Mouse (Mus musculus): ENCODE results near the gene Ankmy1. TPM values are rescaled to one million over a fixed set of nuclear protein-coding genes. Genes with fewer than 3 reads are reported as not detected.

The Ankmy1 gene
- polyA plus RNA-seq, 1 experiment from 2014 or later = 0.61 TPM

- Histone ChIP-seq H3K9me3 (no peaks in the 10 kb centered on the region), H3K27me3 (no peaks in the 10 kb centered on the region), H3K36me3 (peaks cover 48% of the 10 kb centered on the region), H3K4me2 (no peak overlapping the region), H3K9ac (no peak overlapping the region), H3K4me1 (replicated peaks) (peaks cover 50% of the 10 kb centered on the region), H3K4me3 (no peak overlapping the region), H3K27ac (replicated peaks) (0 out of 2 replicates have a peak overlapping the region, but pooled peaks have one; percentile 13)
- 92% methylated on average over 2 of the region's 2 CpGs for WGBS
- no peak for ATAC-seq (ENCODE audit: low FRiP score, low read depth)
Observed at GRCm38 (mm10) chr1:92852450-92852849, 50.3 kb downstream of the Ankmy1 start.

DNA sequence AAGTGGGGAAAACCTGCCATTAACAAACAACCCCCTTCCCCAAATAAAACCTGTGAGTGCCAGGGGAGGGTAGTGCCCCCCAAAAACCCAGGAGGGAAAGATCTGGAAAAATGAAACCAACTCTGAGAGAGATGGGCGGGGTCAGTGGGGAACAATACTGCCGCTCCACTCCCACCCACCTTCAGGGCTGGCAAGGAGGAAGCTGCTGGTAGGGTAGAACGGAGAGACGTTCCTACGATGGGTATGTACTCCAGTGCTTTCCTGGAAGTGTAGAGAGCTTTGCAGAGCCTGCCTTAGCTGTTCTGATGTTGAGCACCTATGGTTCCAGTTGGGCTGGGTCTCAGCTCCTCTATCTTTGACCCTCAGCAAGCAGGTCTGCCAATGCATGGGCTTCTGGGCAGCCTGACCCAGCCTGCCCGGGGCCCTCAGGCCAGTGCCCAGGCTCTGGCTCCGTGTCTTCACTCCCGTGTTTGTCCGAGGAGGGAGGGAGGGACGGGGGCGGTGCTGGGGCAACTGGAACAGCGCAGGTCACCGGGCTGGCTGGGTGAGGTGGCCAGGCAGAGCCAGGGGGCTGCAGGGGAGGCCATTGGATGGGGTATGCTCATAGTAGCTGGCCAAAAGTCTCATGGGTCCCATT lies 52.6 kb downstream of the Ankmy1 start:
- Histone ChIP-seq H3K4me1 (replicated peaks) (peaks cover 64% of the 10 kb centered on the region), H3K27ac (replicated peaks) (peak overlapping the region; percentile 97), H3K9ac (peak overlapping the region; percentile 87), H3K4me2 (peak overlapping the region; percentile 88), H3K36me3 (peaks cover 24% of the 10 kb centered on the region), H3K9me3 (no peaks in the 10 kb centered on the region), H3K27me3 (no peaks in the 10 kb centered on the region), H3K4me3 (peak overlapping the region; percentile 61)
- WGBS = 48% methylated on average over 12 of the region's 13 CpGs
- ATAC-seq (ENCODE audit: low FRiP score, low read depth) = no peak

DNA sequence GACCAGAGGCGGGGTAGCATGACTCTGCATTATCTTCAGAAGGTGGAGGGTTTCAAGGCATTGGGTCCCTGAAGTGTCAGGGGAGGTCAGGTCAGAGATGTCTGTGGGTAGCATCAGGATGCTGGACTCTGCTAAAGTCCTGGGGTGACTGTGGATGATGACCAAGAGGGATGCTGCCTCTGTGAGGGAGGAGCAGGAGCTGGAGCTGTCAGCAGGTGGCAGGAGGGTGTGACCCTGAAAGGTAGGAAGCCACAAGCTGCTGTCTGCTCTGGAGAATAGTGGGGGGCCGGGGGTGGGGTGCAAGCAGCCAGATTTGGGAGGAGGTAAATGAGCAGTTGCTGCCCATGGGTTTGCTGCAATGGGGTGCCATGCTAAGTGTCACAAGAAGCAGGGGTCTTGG lies 53.2 kb downstream of the Ankmy1 start:
- H3K27me3 ChIP-seq = no peaks in the 10 kb centered on the region
- H3K4me1 ChIP-seq (replicated peaks) = peaks cover 64% of the 10 kb centered on the region

GRCm38 (mm10) chr1:92847873-92848839 lies 54.5 kb downstream of the Ankmy1 start:
- H3K36me3 ChIP-seq = peaks cover 5% of the 10 kb centered on the region
- no peaks in the 10 kb centered on the region for H3K9me3 ChIP-seq
- H3K27ac ChIP-seq (replicated peaks) = peak overlapping the region; percentile 97
- peak overlapping the region; percentile 61 for H3K4me3 ChIP-seq
- peak overlapping the region; percentile 87 for H3K9ac ChIP-seq
- 5% methylated on average over 40 of the region's 41 CpGs for WGBS
- peaks cover 62% of the 10 kb centered on the region for H3K4me1 ChIP-seq (replicated peaks)
- no peaks in the 10 kb centered on the region for H3K27me3 ChIP-seq
- peak; percentile 83 for ATAC-seq (ENCODE audit: low FRiP score, low read depth)
- peak overlapping the region; percentile 88 for H3K4me2 ChIP-seq

More for the DNA sequence above, 53.2 kb downstream of the Ankmy1 start:
- 0 out of 2 replicates have a peak, but pooled peaks have one; percentile 3 for ATAC-seq (ENCODE audit: low FRiP score, low read depth)
- Histone ChIP-seq H3K9ac (peak overlapping the region; percentile 87), H3K4me3 (peak overlapping the region; percentile 61), H3K36me3 (peaks cover 18% of the 10 kb centered on the region), H3K27ac (replicated peaks) (peak overlapping the region; percentile 97), H3K4me2 (peak overlapping the region; percentile 88), H3K9me3 (no peaks in the 10 kb centered on the region)
- WGBS = 65% methylated on average over 2 of the region's 2 CpGs

- no peaks in the 10 kb centered on the region for H3K36me3 ChIP-seq
- no peaks in the 10 kb centered on the region for H3K9me3 ChIP-seq
- WGBS = 82% methylated on average over 7 of the region's 7 CpGs
- H3K27me3 ChIP-seq = no peaks in the 10 kb centered on the region
- no peak overlapping the region for H3K4me3 ChIP-seq
- H3K9ac ChIP-seq = no peak overlapping the region
- no peak overlapping the region for H3K4me2 ChIP-seq
- ATAC-seq (ENCODE audit: low FRiP score, low read depth) = no peak
- no peak overlapping the region for H3K27ac ChIP-seq (replicated peaks)
- peaks cover 44% of the 10 kb centered on the region for H3K4me1 ChIP-seq (replicated peaks)
Observed at GRCm38 (mm10) chr1:92845889-92846288, 56.8 kb downstream of the Ankmy1 start.

DNA sequence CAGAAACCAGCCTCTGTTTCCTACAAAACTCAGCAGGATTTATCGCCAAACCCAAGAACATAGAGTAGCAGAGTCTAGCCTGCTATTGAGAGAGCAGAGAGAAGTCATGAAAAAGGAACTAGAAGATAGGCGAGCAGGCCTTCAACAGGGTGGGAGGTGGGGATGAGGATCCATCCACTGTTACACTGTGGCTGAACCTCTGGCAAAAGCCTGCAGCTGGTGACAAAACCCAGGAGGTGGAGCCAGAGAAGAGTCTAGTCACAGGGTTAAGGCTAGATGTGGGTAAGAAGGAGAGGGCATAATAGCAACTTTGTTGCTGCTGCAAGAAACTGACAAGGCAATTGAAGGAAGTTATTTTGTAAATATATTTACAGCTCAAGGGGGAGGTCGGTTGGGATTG lies 61.3 kb downstream of the Ankmy1 start:
- Histone ChIP-seq H3K9ac (no peak overlapping the region), H3K27ac (replicated peaks) (no peak overlapping the region), H3K9me3 (no peaks in the 10 kb centered on the region), H3K27me3 (no peaks in the 10 kb centered on the region), H3K4me3 (no peak overlapping the region), H3K4me1 (replicated peaks) (peaks cover 38% of the 10 kb centered on the region), H3K4me2 (no peak overlapping the region), H3K36me3 (no peaks in the 10 kb centered on the region)
- WGBS = 73% methylated on average over 3 of the region's 3 CpGs
- no peak for ATAC-seq (ENCODE audit: low FRiP score, low read depth)

GRCm38 (mm10) chr1:92840231-92840890 lies 62.3 kb downstream of the Ankmy1 start:
- no peak for ATAC-seq (ENCODE audit: low FRiP score, low read depth)
- Histone ChIP-seq H3K36me3 (no peaks in the 10 kb centered on the region), H3K4me2 (no peak overlapping the region), H3K27ac (replicated peaks) (no peak overlapping the region), H3K27me3 (no peaks in the 10 kb centered on the region), H3K9ac (no peak overlapping the region), H3K9me3 (no peaks in the 10 kb centered on the region), H3K4me3 (no peak overlapping the region), H3K4me1 (replicated peaks) (peaks cover 38% of the 10 kb centered on the region)
- 81% methylated on average over 8 of the region's 8 CpGs for WGBS

- 80% methylated on average over 7 of the region's 7 CpGs for WGBS
- H3K9ac ChIP-seq = no peak overlapping the region
- H3K4me2 ChIP-seq = no peak overlapping the region
- H3K27me3 ChIP-seq = no peaks in the 10 kb centered on the region
- no peak for ATAC-seq (ENCODE audit: low FRiP score, low read depth)
- H3K27ac ChIP-seq (replicated peaks) = no peak overlapping the region
- no peaks in the 10 kb centered on the region for H3K36me3 ChIP-seq
- H3K9me3 ChIP-seq = no peaks in the 10 kb centered on the region
- H3K4me1 ChIP-seq (replicated peaks) = peaks cover 49% of the 10 kb centered on the region
- H3K4me3 ChIP-seq = no peak overlapping the region
Observed at GRCm38 (mm10) chr1:92839211-92839610, 63.5 kb downstream of the Ankmy1 start.

GRCm38 (mm10) chr1:92837931-92838833 lies 64.5 kb downstream of the Ankmy1 start:
- Histone ChIP-seq H3K4me3 (no peak overlapping the region), H3K36me3 (no peaks in the 10 kb centered on the region), H3K4me1 (replicated peaks) (peaks cover 55% of the 10 kb centered on the region), H3K9ac (no peak overlapping the region), H3K27ac (replicated peaks) (no peak overlapping the region), H3K4me2 (no peak overlapping the region), H3K9me3 (no peaks in the 10 kb centered on the region), H3K27me3 (no peaks in the 10 kb centered on the region)
- ATAC-seq (ENCODE audit: low FRiP score, low read depth) = peak; percentile 21; the same call in 1 of the 2 replicates
- WGBS = 59% methylated on average over 14 of the region's 14 CpGs

GRCm38 (mm10) chr1:92833987-92834706 lies 68.6 kb downstream of the Ankmy1 start:
- Histone ChIP-seq H3K4me3 (peak overlapping the region; percentile 92; the same call in 1 of the 2 replicates), H3K9ac (0 out of 2 replicates have a peak overlapping the region, but pooled peaks have one; percentile 97), H3K4me1 (replicated peaks) (peaks cover 62% of the 10 kb centered on the region), H3K27ac (replicated peaks) (0 out of 2 replicates have a peak overlapping the region, but pooled peaks have one; percentile 32), H3K36me3 (no peaks in the 10 kb centered on the region), H3K27me3 (0 out of 2 replicates have a peak, but pooled peaks cover 5% of the 10 kb centered on the region), H3K4me2 (peak overlapping the region; percentile 85), H3K9me3 (no peaks in the 10 kb centered on the region)
- WGBS = 58% methylated on average over 7 of the region's 7 CpGs
- ATAC-seq (ENCODE audit: low FRiP score, low read depth) = no peak
